9 mouse cellular contexts compared by ENCODE assay signal in the genomic region with DNA sequence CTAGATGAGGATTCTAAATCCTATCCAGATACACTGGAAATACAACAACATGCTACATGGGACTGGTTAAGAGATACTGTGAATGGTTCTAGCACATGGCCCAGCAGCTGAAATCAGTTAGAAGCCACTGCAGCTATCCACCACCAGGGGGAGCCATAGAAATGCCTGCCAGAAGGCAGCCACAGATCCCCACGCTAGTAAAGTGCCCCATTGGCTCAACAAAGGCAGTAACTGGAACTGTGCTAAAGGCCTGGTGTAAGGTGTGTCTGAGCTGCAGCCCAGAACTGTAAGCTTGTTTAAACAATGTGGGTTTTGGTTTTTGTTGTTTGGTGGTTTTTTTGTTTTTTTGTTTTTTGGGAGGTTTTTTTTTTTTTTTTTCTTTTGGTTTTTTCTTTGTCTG. TPM values are rescaled to one million over a fixed set of nuclear protein-coding genes. Genes with fewer than 3 reads are reported as not detected.
DNase-seq lines count a peak whose midpoint lies in the region; ATAC-seq and TF ChIP-seq lines count a peak whose summit lies in the region.
"Had no signal": no experiment of that assay in that cellular context is flagged by ENCODE, and none has a peak within 500 bp of the region (broad histone marks: within the 10 kb centered on the region; RNA-seq: fewer than 3 reads in every experiment).

No protein-coding gene starts in this region.

- no peak overlapping the region for H3K4me2 ChIP-seq in forebrain, postnatal 0 days (ENCODE audit: low read depth)
- H3K4me2 ChIP-seq in hindbrain, embryonic 16.5 days (ENCODE audit: low read length), result no peak overlapping the region
- H3K4me2 ChIP-seq: midbrain, embryonic 12.5 days had no signal

- H3K4me3 ChIP-seq in forebrain, postnatal 0 days (ENCODE audit: low read depth, low read length), result no peak overlapping the region
- no peak overlapping the region for H3K4me3 ChIP-seq in hindbrain, embryonic 16.5 days (ENCODE audit: low read length)
- H3K4me3 ChIP-seq: midbrain, embryonic 12.5 days had no signal

- ATAC-seq in forebrain, postnatal 0 days, result peak; percentile 85
- ATAC-seq in hindbrain, embryonic 16.5 days, result peak; percentile 50
- peak; percentile 98 for ATAC-seq in megakaryocyte progenitor cell, adult 5-6 weeks (replicated peaks; ENCODE audit: poor library complexity)

- no peaks in the 10 kb centered on the region for H3K36me3 ChIP-seq in forebrain, postnatal 0 days (ENCODE audit: insufficient read depth)
- H3K36me3 ChIP-seq in hindbrain, embryonic 16.5 days (ENCODE audit: control insufficient read depth, insufficient read depth, low read length), result no peaks in the 10 kb centered on the region
- H3K36me3 ChIP-seq: midbrain, embryonic 12.5 days had no signal

- H3K27ac ChIP-seq in forebrain, postnatal 0 days (ENCODE audit: low read depth, low read length), result no peak overlapping the region
- H3K27ac ChIP-seq in hindbrain, embryonic 16.5 days (ENCODE audit: low read depth, low read length), result no peak overlapping the region
- H3K27ac ChIP-seq: midbrain, embryonic 12.5 days had no signal

- H3K27me3 ChIP-seq in forebrain, postnatal 0 days (ENCODE audit: insufficient read depth, low read length), result no peaks in the 10 kb centered on the region
- H3K27me3 ChIP-seq in hindbrain, embryonic 16.5 days (replicated peaks; ENCODE audit: control insufficient read depth, insufficient read depth, low read length), result no peaks in the 10 kb centered on the region
- H3K27me3 ChIP-seq: midbrain, embryonic 12.5 days had no signal

- no peaks in the 10 kb centered on the region for H3K4me1 ChIP-seq in forebrain, postnatal 0 days (ENCODE audit: insufficient read depth)
- no peaks in the 10 kb centered on the region for H3K4me1 ChIP-seq in hindbrain, embryonic 16.5 days (ENCODE audit: control insufficient read depth, insufficient read depth, low read depth, low read length)
- H3K4me1 ChIP-seq: midbrain, embryonic 12.5 days had no signal

- WGBS in forebrain, postnatal 0 days, result 9% methylated on average over 1 of the region's 1 CpGs
- 0% methylated on average over 1 of the region's 1 CpGs for WGBS in hindbrain, embryonic 16.5 days

- peak; percentile 91 for TF ChIP-seq CTCF in forebrain, postnatal 0 days (IDR thresholded peaks at IDR 0.05; ENCODE audit: low read depth)

- H3K9me3 ChIP-seq in forebrain, postnatal 0 days (ENCODE audit: low read length), result no peaks in the 10 kb centered on the region
- H3K9me3 ChIP-seq in hindbrain, embryonic 16.5 days (ENCODE audit: control insufficient read depth, low read length), result no peaks in the 10 kb centered on the region
- H3K9me3 ChIP-seq: midbrain, embryonic 12.5 days had no signal

- no peak overlapping the region for H3K9ac ChIP-seq in forebrain, postnatal 0 days
- no peak overlapping the region for H3K9ac ChIP-seq in hindbrain, embryonic 16.5 days (ENCODE audit: low read depth, low read length)
- H3K9ac ChIP-seq: midbrain, embryonic 12.5 days had no signal

- intact Hi-C loops in left cerebral cortex, postnatal 10 days (cut with DNase I), result loop anchor here (5.0 to 10.0 kb wide), 2 partner anchors 77 to 125 kb away; partner anchors contain the start of genes Cfap99, Rnf4 and Zfyve28

- peak; percentile 74 to 90 for DNase-seq in adrenal gland, adult (ENCODE audit: inconsistent age in 2 of 2, low spot score in 1 of 2)
- DNase-seq in adrenal gland, adult 8-10 months, result no peak
- DNase-seq in cerebellum, adult 8-10 months, result peak; percentile 77
- peak; percentile 79 for DNase-seq in forebrain, postnatal 0 days
- peak; percentile 40 to 72 for DNase-seq in left cerebral cortex, postnatal 10 days (ENCODE audit: extremely low spot score in 1 of 2, low spot score in 2 of 2)
- DNase-seq in right cerebral cortex, postnatal 4 days, result peak; percentile 53

RNA-seq across cellular contexts. Expression of gene Mxd4, which starts 22.8 kb away (rescaled TPM):
- total RNA-seq in adrenal gland, adult 8-10 months (2022), result 100 to 1,000 TPM; 118 to 131 (median 125) TPM
- total RNA-seq in forebrain, postnatal 0 days (2014; rRNA removed), result 75.9 and 88.9 TPM in 2 replicates
- polyA plus RNA-seq in forebrain, postnatal 0 days (2015; fragmentation: Nextera tagmentation; extraction: Ambion mirVana), result 18.1 and 23.7 TPM in 2 replicates
- polyA plus RNA-seq in hindbrain, embryonic 16.5 days (2015; fragmentation: Nextera tagmentation; extraction: Ambion mirVana), result 31.0 and 33.9 TPM in 2 replicates
- 10 to 100 TPM; 61.1 to 70.5 TPM for total RNA-seq in left cerebral cortex, postnatal 10 days (2021)
- 14.7 and 17.4 TPM in 2 replicates for total RNA-seq in megakaryocyte progenitor cell, adult 5-6 weeks (2015)
- 20.1 and 21.0 TPM in 2 replicates for total RNA-seq in megakaryocyte progenitor cell, adult 5-6 weeks (2017)

RNA-seq across cellular contexts. Expression of gene Haus3, which starts 41.0 kb away (rescaled TPM):
- 1 to 10 TPM; 6.5 to 7.8 (median 7.7) TPM for total RNA-seq in adrenal gland, adult 8-10 months (2022)
- 6.0 and 11.4 TPM in 2 replicates for total RNA-seq in forebrain, postnatal 0 days (2014; rRNA removed)
- 7.9 and 9.1 TPM in 2 replicates for polyA plus RNA-seq in forebrain, postnatal 0 days (2015; fragmentation: Nextera tagmentation; extraction: Ambion mirVana)
- polyA plus RNA-seq in hindbrain, embryonic 16.5 days (2015; fragmentation: Nextera tagmentation; extraction: Ambion mirVana), result 13.8 and 14.2 TPM in 2 replicates
- 1 to 10 TPM; 5.1 to 5.9 TPM for total RNA-seq in left cerebral cortex, postnatal 10 days (2021)
- total RNA-seq in megakaryocyte progenitor cell, adult 5-6 weeks (2015), result 90.0 and 96.2 TPM in 2 replicates
- 108 and 158 TPM in 2 replicates for total RNA-seq in megakaryocyte progenitor cell, adult 5-6 weeks (2017)

RNA-seq across cellular contexts. Expression of gene Poln, which starts 41.0 kb away (rescaled TPM):
- total RNA-seq in adrenal gland, adult 8-10 months (2022), result 1 to 10 TPM; 2.5 to 7.1 (median 5.3) TPM
- 0.05 and 0.15 TPM in 2 replicates for total RNA-seq in forebrain, postnatal 0 days (2014; rRNA removed)
- 0.13 and 0.48 TPM in 2 replicates for polyA plus RNA-seq in forebrain, postnatal 0 days (2015; fragmentation: Nextera tagmentation; extraction: Ambion mirVana)
- polyA plus RNA-seq in hindbrain, embryonic 16.5 days (2015; fragmentation: Nextera tagmentation; extraction: Ambion mirVana), result 0.20 and 0.52 TPM in 2 replicates
- 1 to 10 TPM in 1 of 2 experiments, under 1 TPM in 1; 0.69 to 1.0 TPM for total RNA-seq in left cerebral cortex, postnatal 10 days (2021)
- total RNA-seq in megakaryocyte progenitor cell, adult 5-6 weeks (2015), result 1.7 and 2.1 TPM in 2 replicates
- total RNA-seq in megakaryocyte progenitor cell, adult 5-6 weeks (2017), result 1.2 and 2.5 TPM in 2 replicates
